Mouse (Mus musculus) ES-E14 (cell line): ENCODE data around the gene Slu7. TPM values are rescaled to one million over a fixed set of nuclear protein-coding genes. Genes with fewer than 3 reads are reported as not detected.

Source experiments
- DNase-seq: peaks from one replicate; pipeline ENCODE4 v3.0.0-alpha.2; 2013; ENCODE audit warnings: low read depth, low spot score
- H3K27ac ChIP-seq: 2 replicates; pipeline ENCODE4 v1.5.1; 2012; ENCODE audit warnings: low read depth, mild to moderate bottlenecking, low read length, moderate library complexity, mixed read lengths; ENCODE audit not compliant: poor library complexity, insufficient read depth, severe bottlenecking
- H3K36me3 ChIP-seq: 2 replicates; pipeline ENCODE4 v1.6.1; 2012; ENCODE audit warnings: mild to moderate bottlenecking, low read length, moderate library complexity, mixed read lengths; ENCODE audit not compliant: control insufficient read depth, poor library complexity, insufficient read depth, severe bottlenecking
- H3K4me1 ChIP-seq, 2 experiments: fragments of 150-350 bp in 1 of 2; sonication (generic) in 1 of 2; 2 replicates each; pipeline ENCODE4 v1.6.1; 2012; ENCODE audit warnings: low read length in 2 of 2, mild to moderate bottlenecking in 1 of 2, mixed read lengths in 1 of 2; ENCODE audit not compliant: control insufficient read depth in 2 of 2, insufficient read depth in 2 of 2, poor library complexity in 1 of 2
- H3K4me3 ChIP-seq, 2 experiments: fragments of 150-350 bp in 1 of 2; sonication (generic) in 1 of 2; 2 replicates each; pipeline ENCODE4 v1.5.1; 2012; ENCODE audit warnings: low read length in 2 of 2, low read depth in 1 of 2, mild to moderate bottlenecking in 1 of 2, mixed read lengths in 1 of 2; ENCODE audit not compliant: insufficient read depth in 1 of 2, poor library complexity in 1 of 2, severe bottlenecking in 1 of 2
- H3K9ac ChIP-seq: 2 replicates; pipeline ENCODE4 v1.6.1; 2012; ENCODE audit warnings: low read depth, mild to moderate bottlenecking, low read length, mixed read lengths; ENCODE audit not compliant: poor library complexity, insufficient read depth, severe bottlenecking
- H3K9me3 ChIP-seq: fragments of 150-350 bp; sonication (generic); 2 replicates; pipeline ENCODE4 v1.6.1; 2012; ENCODE audit warnings: low read depth, mild to moderate bottlenecking, low read length; ENCODE audit not compliant: control insufficient read depth, insufficient read depth
- CHD2 ChIP-seq: IDR thresholded peaks from 2 replicates; pipeline ENCODE4 v1.6.1; 2014; ENCODE audit warnings: mild to moderate bottlenecking, low read depth, low read length, inconsistent platforms
- HCFC1 ChIP-seq: IDR thresholded peaks from 2 replicates; pipeline ENCODE4 v1.6.1; 2012; ENCODE audit warnings: low read length, inconsistent platforms, borderline replicate concordance; ENCODE audit not compliant: insufficient read depth
- MAFK ChIP-seq: IDR thresholded peaks from 2 replicates; pipeline ENCODE4 v1.6.1; 2014; ENCODE audit warnings: mild to moderate bottlenecking, low read depth, low read length, inconsistent platforms; ENCODE audit not compliant: insufficient read depth
- ZC3H11A ChIP-seq: IDR thresholded peaks from 2 replicates; pipeline ENCODE4 v1.6.1; 2012; ENCODE audit warnings: low read depth, mild to moderate bottlenecking, inconsistent platforms, low read length, borderline replicate concordance
- ZNF384 ChIP-seq: IDR thresholded peaks from 2 replicates; pipeline ENCODE4 v1.6.1; 2012; ENCODE audit warnings: low read depth, low read length, inconsistent platforms
- in situ Hi-C, 2 experiments: fragments of 600-800 bp; cut with MboI; formaldehyde crosslinking; loops; one replicate each; pipeline ENCODE4 v1.15.1; 2025; ENCODE audit warnings: low sequenced_read_pairs in 2 of 2, inconsistent platforms in 1 of 2; ENCODE audit not compliant: unreplicated experiment in 2 of 2
- total RNA-seq: library from RNA; depleted of rRNA; stranded (reverse); fragments of 300-350 nt; gene quantifications from 2 replicates; pipeline ENCODE4 v1.2.3, GENCODE M21; 2012

Slu7 gene
- total RNA-seq, 1 experiment = 28.8 TPM

DNA sequence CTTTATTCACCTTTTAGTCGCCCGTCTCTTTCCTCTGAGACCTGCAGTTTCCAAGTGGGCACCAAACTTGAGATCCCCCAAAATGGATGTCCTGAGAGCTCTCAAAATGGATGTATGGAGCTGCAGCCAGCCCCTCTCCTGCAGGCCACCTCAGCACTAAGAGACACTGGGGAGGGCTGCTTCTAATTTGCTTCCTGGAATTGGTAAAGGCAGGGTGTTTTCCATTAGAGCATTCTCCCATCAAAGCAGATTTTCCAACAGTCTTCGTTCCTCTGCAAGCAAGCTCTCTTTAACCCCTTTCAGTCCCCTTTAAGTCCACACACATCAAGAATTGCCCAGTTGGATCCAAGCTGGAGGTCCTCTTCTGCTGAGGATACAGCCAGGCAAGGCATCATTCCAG lies 45.8 kb downstream of the Slu7 start:
- no peak for TF ChIP-seq MAFK
- no peak for TF ChIP-seq HCFC1
- TF ChIP-seq CHD2 = no peak
- TF ChIP-seq ZNF384 = no peak
- no peak for TF ChIP-seq ZC3H11A
- Histone ChIP-seq H3K4me3 (no peak overlapping the region), H3K27ac (no peak overlapping the region), H3K9ac (no peak overlapping the region), H3K36me3 (no peaks in the 10 kb centered on the region), H3K4me1 (peaks cover 0 to 2% of the 10 kb centered on the region in 2 experiments; a peak in 1 of 4 replicates), H3K9me3 (no peaks in the 10 kb centered on the region)
- no peak for DNase-seq
- in situ Hi-C loops = no loop called here

DNA sequence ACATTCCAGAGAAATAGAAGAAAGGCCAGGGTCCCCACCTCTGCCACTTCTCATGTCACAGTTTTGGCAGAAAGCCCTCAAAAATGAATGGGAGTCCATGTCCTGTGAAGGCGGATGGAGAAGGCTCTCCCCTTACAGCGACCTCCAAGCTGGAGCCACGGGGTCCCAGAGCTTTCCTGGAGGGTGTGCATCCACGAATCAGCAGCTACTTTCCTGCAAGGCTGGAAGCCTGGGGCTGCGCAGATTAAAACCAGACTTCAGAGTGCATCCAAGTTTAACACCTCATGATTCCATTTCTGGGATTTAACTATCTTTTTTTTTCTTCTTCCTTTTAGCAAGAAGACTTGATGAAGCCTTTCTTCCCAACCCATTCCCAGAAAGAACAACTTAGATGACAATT lies 47.0 kb downstream of the Slu7 start:
- Histone ChIP-seq H3K27ac (no peak overlapping the region), H3K4me3 (no peak overlapping the region)
- in situ Hi-C loops = no loop called here

DNA sequence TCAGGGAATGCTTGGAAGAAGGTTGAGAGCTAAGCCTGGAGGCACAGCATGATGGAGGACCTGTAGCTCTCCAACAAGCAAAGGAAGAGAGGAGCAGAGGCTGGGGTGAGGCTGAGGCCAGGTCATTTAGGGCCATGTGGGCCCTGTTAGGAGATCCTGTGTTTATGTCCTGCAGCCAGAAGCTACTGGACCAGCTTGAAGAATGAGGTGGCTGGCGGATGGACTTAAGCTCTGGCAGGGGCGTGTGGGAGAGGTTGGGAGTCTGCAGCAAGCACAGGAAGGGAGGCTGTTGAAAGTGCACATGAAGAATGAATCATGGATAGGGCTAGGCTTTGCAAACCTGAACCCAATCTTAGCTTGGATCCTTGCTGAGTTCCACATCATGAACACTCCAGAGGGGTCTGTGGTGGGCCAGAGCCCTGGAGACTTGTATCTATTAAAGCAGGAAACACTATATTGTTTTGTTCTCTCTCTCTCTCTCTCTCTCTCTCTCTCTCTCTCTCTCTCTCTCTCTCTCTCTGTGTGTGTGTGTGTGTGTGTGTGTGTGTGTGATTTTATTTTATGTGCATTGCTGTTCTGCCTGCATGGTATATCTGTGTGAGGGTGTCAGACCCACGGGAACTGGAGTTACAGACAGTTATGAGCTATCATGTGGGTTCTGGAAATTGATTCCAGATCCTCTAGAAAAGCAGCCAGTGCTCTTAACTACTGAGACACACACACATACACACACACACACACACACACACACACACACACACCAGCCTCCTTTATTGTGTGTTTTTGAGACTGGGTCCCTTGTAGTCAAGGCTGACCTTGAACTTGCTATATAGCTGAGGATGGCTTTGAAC lies 48.4 kb downstream of the Slu7 start:
- H3K4me3 ChIP-seq = no peak overlapping the region
- H3K27ac ChIP-seq = no peak overlapping the region
- no peak for TF ChIP-seq MAFK
- no peak for TF ChIP-seq CHD2
- no peak for TF ChIP-seq ZNF384
- H3K9ac ChIP-seq = no peak overlapping the region
- in situ Hi-C loops = no loop called here
- peaks cover 0 to 4% of the 10 kb centered on the region in 2 experiments; a peak in 1 of 4 replicates for H3K4me1 ChIP-seq
- DNase-seq = no peak
- H3K36me3 ChIP-seq = no peaks in the 10 kb centered on the region
- no peaks in the 10 kb centered on the region for H3K9me3 ChIP-seq

More for the DNA sequence above, 47.0 kb downstream of the Slu7 start:
- TF ChIP-seq MAFK = no peak
- TF ChIP-seq ZNF384 = no peak
- no peak for TF ChIP-seq HCFC1
- Histone ChIP-seq H3K36me3 (no peaks in the 10 kb centered on the region), H3K4me1 (peaks cover 0 to 4% of the 10 kb centered on the region in 2 experiments; a peak in 1 of 4 replicates), H3K9ac (no peak overlapping the region), H3K9me3 (no peaks in the 10 kb centered on the region)
- no peak for DNase-seq

DNA sequence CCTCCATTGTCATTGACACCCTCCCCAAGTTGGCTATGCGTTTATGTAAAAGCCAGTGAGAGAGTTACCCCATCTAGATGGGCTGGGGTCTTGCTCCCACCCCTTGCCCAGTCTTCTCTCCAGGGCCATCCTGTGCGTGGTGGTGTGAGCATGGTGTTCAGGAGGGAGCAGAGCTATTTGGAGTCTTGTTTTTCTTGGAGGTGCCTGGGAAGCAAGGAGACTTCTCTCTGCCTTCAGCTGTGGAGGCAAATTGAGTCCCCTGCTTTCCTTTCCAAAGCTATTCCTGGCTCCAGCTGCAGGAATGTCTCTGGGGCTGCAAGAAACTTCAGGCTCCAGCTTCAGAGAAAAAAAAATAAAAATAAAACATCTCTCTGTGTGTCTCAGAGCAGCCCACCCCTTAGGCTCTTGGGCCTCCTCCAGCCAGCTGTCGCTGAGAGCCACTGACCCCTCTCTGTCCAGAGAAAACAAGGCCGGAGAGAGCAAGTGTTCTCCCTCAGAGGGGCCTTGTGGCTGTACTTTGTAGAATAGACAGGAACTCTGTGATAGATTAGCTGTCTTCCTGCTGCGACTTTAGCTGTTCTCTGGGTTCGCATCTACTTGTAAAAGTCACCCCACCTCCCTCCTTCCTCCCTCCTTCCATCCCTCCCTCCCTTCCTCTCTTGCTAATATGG lies 49.7 kb downstream of the Slu7 start:
- Histone ChIP-seq H3K36me3 (no peaks in the 10 kb centered on the region), H3K4me1 (peaks cover 0 to 2% of the 10 kb centered on the region in 2 experiments; a peak in 1 of 4 replicates), H3K9ac (no peak overlapping the region), H3K4me3 (no peak overlapping the region), H3K27ac (no peak overlapping the region), H3K9me3 (no peaks in the 10 kb centered on the region)
- TF ChIP-seq ZNF384 (no peak), MAFK (no peak), CHD2 (no peak), HCFC1 (no peak), ZC3H11A (no peak)
- DNase-seq = no peak
- in situ Hi-C loops = no loop called here
